Mouse (Mus musculus) bone marrow, adult 2 months (tissue): ENCODE measurements around the gene Pzp. TPM values are rescaled to one million over a fixed set of nuclear protein-coding genes. Genes with fewer than 3 reads are reported as not detected.

Experiments used
- H3K27ac ChIP-seq: fragments of 200-500 bp; 2 replicates; pipeline ENCODE4 v1.5.1; 2012; ENCODE audit warnings: low read depth, mild to moderate bottlenecking, control low read depth, inconsistent platforms, low read length; ENCODE audit not compliant: control insufficient read depth, poor library complexity, insufficient read depth
- H3K4me1 ChIP-seq: fragments of 200-500 bp; 2 replicates; pipeline ENCODE4 v1.6.1; 2011; ENCODE audit warnings: low read length; ENCODE audit not compliant: control insufficient read depth, insufficient read depth
- H3K4me3 ChIP-seq: fragments of 200-500 bp; replicated peaks from 2 replicates; pipeline ENCODE3; 2011; ENCODE audit warnings: mild to moderate bottlenecking, low read depth, low read length, control low read depth; ENCODE audit not compliant: control insufficient read depth
- CTCF ChIP-seq: fragments of 200-500 bp; IDR thresholded peaks from 2 replicates; pipeline ENCODE4 v1.5.1; 2011; ENCODE audit warnings: low read length, control low read depth; ENCODE audit not compliant: control insufficient read depth, insufficient read depth
- POLR2A ChIP-seq: fragments of 200-500 bp; IDR thresholded peaks from 2 replicates; pipeline ENCODE4 v1.6.1; 2011; ENCODE audit warnings: low read depth, mild to moderate bottlenecking, control low read depth, low read length, borderline replicate concordance; ENCODE audit not compliant: control insufficient read depth
- WGBS: fragments of 180-500 bp; shearing (Covaris S2); methylation state at CpG from one replicate; pipeline ENCODE4 v1.1.7; 2018; 5-methylcytosine and 5-hydroxymethylcytosine counted together
- polyA plus RNA-seq: library from polyadenylated mRNA; stranded (reverse); fragments of >200 nt; gene quantifications from 2 replicates; pipeline ENCODE4 v1.2.4, GENCODE M21; 2011; ENCODE audit warnings: low replicate concordance; ENCODE audit not compliant: missing spikeins, insufficient read depth, insufficient read length

Pzp gene
- 1.1 and 8.5 TPM in 2 replicates for polyA plus RNA-seq

DNA sequence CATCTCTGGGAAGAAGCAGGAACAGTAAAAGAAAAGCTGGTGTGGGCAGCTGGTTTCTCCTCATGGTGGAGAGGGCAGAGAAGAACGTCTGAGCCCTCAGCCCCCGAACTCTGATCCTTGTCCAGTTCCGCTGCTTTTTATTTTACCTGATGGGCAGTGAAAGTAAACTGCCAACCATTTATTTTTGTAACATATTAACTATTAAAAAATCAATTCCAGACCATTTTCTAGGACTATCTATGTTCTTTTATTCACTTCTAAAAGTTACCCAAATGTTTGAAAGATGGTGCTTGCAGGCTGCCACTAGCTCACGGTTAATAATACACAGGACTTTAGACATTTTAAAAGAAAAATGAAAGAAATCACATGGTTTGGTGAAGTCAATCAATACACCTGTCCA, at the start of gene Pzp:
TSS of gene Pzp (minus strand) at position 120 of the 400 bp plus-strand sequence.
- WGBS, result 76% methylated on average over 4 of the region's 4 CpGs
- no peak for TF ChIP-seq POLR2A
- TF ChIP-seq CTCF, result no peak
- H3K27ac ChIP-seq, result no peak within 1 kb of the TSS
- H3K4me3 ChIP-seq, result no peak within 1 kb of the TSS
- no peaks in the 10 kb centered on the region for H3K4me1 ChIP-seq

DNA sequence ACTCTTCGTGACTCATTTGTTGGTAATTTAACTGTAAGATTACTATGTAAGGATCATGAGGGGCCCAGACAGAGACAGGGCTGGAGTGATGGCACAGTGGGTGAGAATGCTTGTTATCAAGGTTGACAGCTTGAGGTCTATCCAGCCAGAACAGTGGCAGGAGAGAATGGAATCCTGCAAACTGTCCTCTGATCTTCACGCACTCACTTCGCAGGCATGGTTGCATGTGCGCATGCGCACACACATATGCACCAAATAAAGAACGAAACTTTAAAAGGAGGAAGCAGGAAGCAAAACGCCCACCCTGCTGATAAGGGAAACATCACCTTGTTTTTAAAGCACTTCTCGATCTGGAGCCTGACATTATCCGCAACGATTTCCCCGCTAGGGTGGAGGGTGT, 40.1 kb upstream of the Pzp start:
- TF ChIP-seq CTCF (no peak), POLR2A (no peak)
- no peaks in the 10 kb centered on the region for H3K4me1 ChIP-seq
- no peak overlapping the region for H3K4me3 ChIP-seq
- H3K27ac ChIP-seq, result no peak overlapping the region
- WGBS, result 86% methylated on average over 11 of the region's 11 CpGs

DNA sequence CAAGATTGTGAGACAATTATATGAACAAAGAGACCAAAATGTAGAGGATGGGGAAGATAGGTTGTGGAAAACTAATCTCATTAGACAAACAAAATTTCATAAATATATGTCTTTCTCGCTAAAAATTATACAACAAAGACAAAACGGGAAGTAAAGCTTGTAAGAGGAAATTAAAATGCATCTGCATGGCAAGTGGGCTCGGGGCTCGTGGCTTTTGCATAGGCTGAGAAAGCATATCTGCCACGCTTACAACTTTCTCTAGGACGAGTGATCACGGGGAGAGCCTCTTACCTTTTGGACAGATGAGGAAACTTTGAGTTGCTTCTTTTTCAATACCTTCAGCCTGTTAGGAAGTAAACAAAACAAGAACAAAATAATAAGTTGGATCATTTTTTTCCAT, 27.5 kb upstream of the Pzp start:
- H3K4me3 ChIP-seq, result no peak overlapping the region
- H3K27ac ChIP-seq, result no peak overlapping the region
- WGBS, result 2% methylated on average over 7 of the region's 7 CpGs
- H3K4me1 ChIP-seq, result no peaks in the 10 kb centered on the region
- no peak for TF ChIP-seq POLR2A
- no peak for TF ChIP-seq CTCF

DNA sequence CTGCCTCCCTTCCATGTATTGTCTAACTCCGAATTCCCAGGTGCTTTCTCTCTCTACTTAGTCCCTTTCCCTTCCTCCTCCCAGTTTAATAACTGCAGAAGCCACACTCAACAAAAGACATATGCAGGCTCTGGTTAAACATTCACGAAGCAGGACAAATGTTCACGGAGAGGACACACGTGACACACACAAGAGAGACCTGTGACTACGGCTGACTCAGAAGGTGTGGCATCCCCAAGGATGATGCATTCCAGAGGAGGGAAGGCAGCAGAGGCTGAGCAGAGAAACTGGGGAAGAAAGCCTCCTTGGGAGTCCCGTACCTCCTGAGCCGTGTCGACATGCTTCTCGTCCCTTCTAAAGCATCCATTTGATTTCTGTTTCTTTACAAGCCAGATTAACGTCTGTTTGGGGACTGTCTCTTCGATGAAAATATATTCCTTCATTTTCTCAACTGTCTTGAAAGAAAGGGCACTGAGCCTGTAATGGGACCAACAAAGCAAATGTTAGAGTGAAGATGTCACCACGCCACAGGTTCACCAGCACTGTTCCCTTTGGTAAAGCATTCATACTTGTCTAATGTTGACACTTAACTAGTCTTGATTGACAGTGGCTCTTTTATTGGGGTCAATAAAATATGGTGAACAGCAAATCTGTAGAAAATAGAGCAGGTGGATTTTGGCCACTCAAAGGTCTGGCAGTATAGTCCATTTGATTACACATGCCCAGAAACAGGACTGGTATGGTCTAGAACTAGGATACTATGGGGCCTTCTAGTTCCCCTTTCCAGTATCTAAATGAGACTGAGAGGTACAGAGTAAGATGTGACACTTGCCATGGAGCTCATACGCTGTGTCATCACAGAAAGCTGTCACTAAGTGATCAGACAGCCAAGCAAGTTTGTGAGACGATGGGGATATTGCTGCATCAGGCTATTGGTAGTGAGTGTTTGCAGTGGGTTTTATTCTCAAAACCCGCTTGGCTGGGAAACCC, 23.2 kb upstream of the Pzp start:
- no peaks in the 10 kb centered on the region for H3K4me1 ChIP-seq
- TF ChIP-seq CTCF, result no peak
- TF ChIP-seq POLR2A, result no peak
- 81% methylated on average over 15 of the region's 15 CpGs for WGBS

DNA sequence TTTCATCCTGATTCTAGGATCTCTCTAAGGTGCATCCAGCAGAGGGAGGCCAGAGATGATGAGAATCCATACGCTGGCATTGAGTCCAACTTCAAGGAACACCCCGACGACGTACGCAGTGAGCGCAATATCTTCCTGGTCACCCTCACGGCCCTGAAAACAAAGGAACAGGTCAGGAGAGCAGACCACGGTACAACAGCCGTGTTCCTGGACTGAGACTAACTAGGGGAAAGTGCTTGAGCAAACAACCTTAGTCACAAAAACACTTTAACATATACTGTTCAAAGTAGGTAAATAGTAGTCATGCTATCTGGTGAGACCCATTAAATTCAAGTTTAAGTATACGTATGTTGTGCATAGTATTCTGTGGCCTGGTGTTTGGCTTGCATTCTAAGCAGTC, 22.0 kb upstream of the Pzp start:
- TF ChIP-seq POLR2A (no peak), CTCF (no peak)
- H3K4me3 ChIP-seq, result no peak overlapping the region
- no peak overlapping the region for H3K27ac ChIP-seq
- 83% methylated on average over 10 of the region's 10 CpGs for WGBS
- no peaks in the 10 kb centered on the region for H3K4me1 ChIP-seq

More for the DNA sequence above, 23.2 kb upstream of the Pzp start:
- no peak overlapping the region for H3K27ac ChIP-seq
- H3K4me3 ChIP-seq, result no peak overlapping the region

DNA sequence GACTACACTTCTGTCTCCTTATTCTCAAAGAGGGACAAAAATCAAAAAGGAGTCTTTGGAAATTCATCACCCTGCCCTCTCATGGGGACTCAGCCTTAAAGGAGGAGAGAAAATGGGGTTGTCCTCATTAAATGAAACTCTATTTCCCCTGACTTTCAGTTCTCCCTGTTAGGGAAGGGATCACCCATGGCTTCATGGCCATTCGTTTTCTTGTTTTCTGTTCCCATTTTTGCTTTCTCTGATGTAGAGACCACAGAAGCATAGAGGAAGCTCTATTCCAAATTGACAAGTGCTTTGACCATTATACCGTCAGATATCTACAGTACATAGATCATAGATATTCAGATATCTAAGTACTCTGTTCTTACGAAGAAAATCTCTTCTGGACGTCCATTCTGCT, 18.9 kb upstream of the Pzp start:
- TF ChIP-seq CTCF, result no peak
- no peak for TF ChIP-seq POLR2A
- 64% methylated on average over 4 of the region's 4 CpGs for WGBS
- H3K27ac ChIP-seq, result no peak overlapping the region
- H3K4me1 ChIP-seq, result no peaks in the 10 kb centered on the region
- no peak overlapping the region for H3K4me3 ChIP-seq

DNA sequence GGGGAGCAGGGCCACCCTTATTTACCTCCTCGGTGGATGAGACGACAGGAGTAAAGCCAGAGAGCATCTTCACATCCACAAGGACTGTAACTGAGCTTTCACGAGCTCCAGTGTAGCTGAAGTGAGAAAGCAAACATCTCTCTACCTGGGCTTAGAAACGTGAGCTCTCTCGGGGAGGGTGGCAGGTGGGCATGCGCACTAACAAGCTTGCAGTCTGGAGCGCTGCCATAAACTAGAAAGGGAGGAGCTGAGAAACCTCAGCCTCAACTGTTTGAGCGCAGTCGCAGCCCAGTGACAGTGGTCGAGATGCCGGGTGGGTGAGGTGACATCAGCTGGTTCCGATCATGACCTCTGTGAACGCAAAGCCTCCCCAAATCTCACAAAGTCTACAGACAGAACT, 16.7 kb upstream of the Pzp start:
- Histone ChIP-seq H3K4me1 (no peaks in the 10 kb centered on the region), H3K27ac (no peak overlapping the region), H3K4me3 (no peak overlapping the region)
- 77% methylated on average over 13 of the region's 13 CpGs for WGBS
- TF ChIP-seq CTCF (no peak), POLR2A (no peak)

DNA sequence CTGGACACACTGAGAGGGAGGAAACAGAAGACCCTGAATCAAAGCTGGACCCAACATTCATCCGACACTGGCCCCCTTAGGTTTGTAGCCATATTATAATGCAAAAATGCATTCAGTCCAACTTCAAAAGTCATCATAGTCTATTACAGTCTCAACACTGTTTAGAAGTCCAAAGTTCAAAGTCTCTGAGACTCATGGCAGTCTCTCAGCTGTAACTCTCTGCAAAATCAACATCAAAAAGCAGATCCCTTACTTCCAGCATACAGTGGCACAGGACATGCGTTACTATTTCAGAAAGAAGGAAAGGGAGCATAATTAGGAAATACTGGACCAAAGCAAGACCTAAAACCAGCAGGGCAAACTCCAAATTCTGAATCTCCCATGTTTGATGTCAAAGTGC, 8.7 kb upstream of the Pzp start:
- Histone ChIP-seq H3K4me1 (no peaks in the 10 kb centered on the region), H3K4me3 (no peak overlapping the region), H3K27ac (no peak overlapping the region)
- TF ChIP-seq CTCF, result no peak
- TF ChIP-seq POLR2A, result no peak
- WGBS, result 90% methylated on average over 2 of the region's 2 CpGs

DNA sequence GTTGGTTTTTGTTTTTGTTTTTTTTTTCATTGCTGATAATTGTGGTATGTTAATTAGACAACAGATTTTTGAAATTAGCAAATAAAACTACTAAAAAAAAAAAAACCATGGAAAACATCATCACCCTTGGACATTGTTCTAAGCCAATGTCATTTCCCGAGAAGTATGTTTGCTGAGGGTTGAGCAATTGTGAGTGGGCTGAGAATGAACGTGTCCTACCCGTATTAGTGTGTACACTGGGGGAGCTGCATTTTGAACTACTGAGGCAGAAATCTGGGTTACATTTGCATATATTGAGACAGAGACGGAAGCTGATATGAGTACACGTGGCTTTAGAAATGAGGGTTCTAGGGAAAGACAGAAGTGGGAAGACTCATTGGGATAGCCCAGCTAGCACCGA, 6.8 kb upstream of the Pzp start:
- no peak overlapping the region for H3K27ac ChIP-seq
- H3K4me3 ChIP-seq, result no peak overlapping the region
- TF ChIP-seq POLR2A (no peak), CTCF (no peak)
- 79% methylated on average over 6 of the region's 6 CpGs for WGBS
- H3K4me1 ChIP-seq, result no peaks in the 10 kb centered on the region
